Mouse (Mus musculus) testis, postnatal 10 days (tissue): ENCODE results near the gene Arhgap8.

Experiments
- DNase-seq: peaks from one replicate; pipeline ENCODE4 v3.0.0; 2021; ENCODE audit warnings: low spot score

The Arhgap8 gene

GRCm38 (mm10) chr15:84800132-84800531, 80.3 kb downstream of the Arhgap8 start:
- peak; percentile 65 for DNase-seq

DNA sequence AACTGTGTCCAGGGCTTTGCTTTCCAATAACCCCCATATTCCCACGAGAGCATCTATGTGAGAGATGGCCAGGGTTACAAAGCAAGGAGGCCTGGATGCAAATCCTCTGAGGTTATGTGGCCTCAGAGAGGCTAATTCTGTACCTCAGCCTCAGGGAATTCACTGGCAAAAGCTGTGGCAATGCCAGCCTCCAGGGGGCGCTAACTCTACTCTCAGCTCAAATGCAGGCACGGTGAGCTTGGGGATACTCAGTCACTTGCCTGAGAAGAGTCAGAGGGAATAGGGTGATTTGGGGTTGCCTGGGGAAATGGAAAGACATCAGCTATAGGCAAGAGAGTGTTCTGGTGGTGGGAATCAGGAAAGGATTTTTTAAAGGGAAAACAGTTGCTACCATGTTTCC, 83.8 kb downstream of the Arhgap8 start:
- DNase-seq: peak; percentile 80

GRCm38 (mm10) chr15:84809275-84809952, 89.6 kb downstream of the Arhgap8 start:
- no peak for DNase-seq

DNA sequence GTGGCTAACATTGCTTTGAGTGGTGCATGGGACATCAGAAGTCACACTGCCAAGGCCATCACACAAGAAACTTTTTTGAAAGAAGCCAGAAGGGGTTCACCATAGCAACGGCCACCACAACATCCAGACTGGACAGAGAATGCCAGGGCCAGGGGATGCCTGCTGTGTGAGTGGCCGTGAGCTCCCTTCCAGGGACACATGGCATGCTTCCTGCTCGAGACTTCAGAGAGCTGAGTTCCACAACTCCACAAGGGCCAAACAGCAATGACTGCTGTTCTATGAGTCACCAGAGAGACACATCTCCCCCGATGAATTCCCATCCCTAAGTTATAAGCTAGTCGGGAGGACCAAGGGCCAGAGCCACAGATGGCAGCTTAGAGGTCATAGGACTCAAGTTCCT, 91.3 kb downstream of the Arhgap8 start:
- no peak for DNase-seq

GRCm38 (mm10) chr15:84812831-84813357, 93.0 kb downstream of the Arhgap8 start:
- DNase-seq: no peak

- no peak for DNase-seq
Observed at GRCm38 (mm10) chr15:84815171-84815570, 95.3 kb downstream of the Arhgap8 start.

- DNase-seq: no peak
Observed at GRCm38 (mm10) chr15:84817589-84817988, 97.7 kb downstream of the Arhgap8 start.

- DNase-seq: no peak
Observed at GRCm38 (mm10) chr15:84818284-84818683, 98.4 kb downstream of the Arhgap8 start.

GRCm38 (mm10) chr15:84820811-84821210, 101.0 kb downstream of the Arhgap8 start:
- DNase-seq: no peak
